Mouse (Mus musculus) midbrain, embryonic 13.5 days (tissue): ENCODE measurements at regions not wholly inside any gene's neighbourhood (a gene's known extent, or its start where the extent isn't known, plus 50 kb on each side); places are given as distances from the start of the nearest gene placed in this dataset.
"Not testable (repeated sequence)": the region's sequence is repeated elsewhere in the genome, so short reads cannot be mapped to it uniquely, and the experiment has no call there.

ENCODE experiments used
- ATAC-seq: fragments of 200-750 bp; cut with Nextera tagmentation; 2 replicates; pipeline ENCODE4 v1.8.0; 2017; ENCODE audit warnings: mild to moderate bottlenecking, moderate TSS enrichment, moderate library complexity
- H3K27ac ChIP-seq: fragments of 300-500 bp; sonication (generic); 2 replicates; pipeline ENCODE4 v1.5.1; 2015; ENCODE audit warnings: inconsistent platforms, mild to moderate bottlenecking, moderate library complexity
- H3K27me3 ChIP-seq: fragments of 300-500 bp; sonication (generic); 2 replicates; pipeline ENCODE4 v1.6.1; 2015; ENCODE audit warnings: mild to moderate bottlenecking, inconsistent platforms
- H3K36me3 ChIP-seq: fragments of 300-500 bp; sonication (generic); 2 replicates; pipeline ENCODE4 v1.6.1; 2015; ENCODE audit warnings: mild to moderate bottlenecking, inconsistent platforms
- H3K4me1 ChIP-seq: fragments of 300-500 bp; sonication (generic); replicated peaks from 2 replicates; pipeline ENCODE4 v1.6.1; 2015; ENCODE audit warnings: inconsistent platforms
- H3K4me2 ChIP-seq: fragments of 300-500 bp; sonication (generic); replicated peaks from 2 replicates; pipeline ENCODE4 v1.6.1; 2015; ENCODE audit warnings: moderate library complexity, mild to moderate bottlenecking, inconsistent platforms
- H3K4me3 ChIP-seq: fragments of 300-500 bp; sonication (generic); replicated peaks from 2 replicates; pipeline ENCODE4 v1.5.1; 2015; ENCODE audit warnings: mild to moderate bottlenecking, inconsistent platforms
- H3K9ac ChIP-seq: fragments of 300-500 bp; sonication (generic); replicated peaks from 2 replicates; pipeline ENCODE4 v1.6.1; 2015; ENCODE audit warnings: mild to moderate bottlenecking, inconsistent platforms
- H3K9me3 ChIP-seq: fragments of 300-500 bp; sonication (generic); 2 replicates; pipeline ENCODE4 v1.6.1; 2016; ENCODE audit warnings: mild to moderate bottlenecking, inconsistent platforms
- WGBS: fragments of 180-500 bp; shearing (Covaris S2); methylation state at CpG from one replicate; pipeline ENCODE4 v1.1.7; 2015; 5-methylcytosine and 5-hydroxymethylcytosine counted together

DNA sequence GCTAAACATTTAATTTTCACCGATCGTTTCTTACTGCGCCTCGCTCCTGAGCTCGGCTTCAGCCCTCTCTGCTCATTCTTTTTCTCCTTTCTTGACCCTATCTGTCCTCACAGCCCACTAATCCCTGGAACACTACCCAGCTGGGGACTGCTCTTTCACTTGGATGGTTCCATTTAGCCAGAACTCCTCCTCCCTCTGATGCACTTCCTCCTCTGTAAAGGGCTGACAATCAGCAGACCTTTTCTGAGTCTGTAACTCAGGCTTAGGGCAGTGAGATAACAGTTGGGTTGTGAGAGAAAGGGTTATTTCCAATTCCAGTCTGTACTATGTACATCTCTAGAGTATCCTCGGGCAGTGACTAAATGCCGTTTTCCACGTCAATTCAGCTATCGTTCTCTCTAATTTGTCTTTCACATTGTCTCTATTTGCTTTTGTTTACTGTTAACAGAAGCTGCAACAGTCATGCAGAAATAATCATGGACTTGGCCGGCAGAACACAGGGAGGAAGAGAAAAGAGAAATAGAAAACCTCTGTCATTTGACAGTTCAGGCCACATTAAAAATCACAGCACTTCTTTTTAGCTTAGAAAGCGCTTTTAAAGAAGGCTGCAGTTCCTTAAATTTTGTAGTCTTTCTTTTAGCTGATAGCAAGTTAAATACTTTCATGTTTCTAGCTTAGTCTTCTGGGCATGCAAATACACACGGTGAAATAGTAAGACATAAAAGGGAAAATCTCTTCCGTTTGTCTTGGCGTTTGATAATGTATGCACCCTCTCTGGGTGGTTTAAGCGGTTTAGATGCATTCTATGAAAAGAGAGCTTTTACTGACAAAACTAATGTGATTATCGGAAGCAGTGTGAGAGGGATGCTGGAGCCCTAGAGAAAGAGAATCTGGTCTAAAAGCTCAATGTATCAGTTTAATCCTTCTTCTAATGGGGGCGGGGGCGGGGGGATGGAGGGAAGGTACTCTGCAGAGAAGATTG is 94.7 kb upstream of the Fam181b start:
- Histone ChIP-seq H3K4me2 (peak overlapping the region; percentile 51), H3K4me3 (peak overlapping the region; percentile 24), H3K4me1 (peaks cover 16% of the 10 kb centered on the region), H3K27ac (peak overlapping the region; percentile 79), H3K27me3 (peaks cover 15% of the 10 kb centered on the region; the same call in 1 of the 2 replicates), H3K9ac (peak overlapping the region; percentile 33; the same call in 1 of the 2 replicates), H3K36me3 (no peaks in the 10 kb centered on the region), H3K9me3 (no peaks in the 10 kb centered on the region)
- peak; percentile 94 for ATAC-seq
- WGBS, result 2% methylated on average over 18 of the region's 18 CpGs

- Histone ChIP-seq H3K27ac (no peak overlapping the region), H3K9me3 (no peaks in the 10 kb centered on the region), H3K27me3 (peaks cover 12% of the 10 kb centered on the region; the same call in 1 of the 2 replicates), H3K9ac (no peak overlapping the region), H3K36me3 (no peaks in the 10 kb centered on the region), H3K4me1 (peaks cover 16% of the 10 kb centered on the region), H3K4me2 (no peak overlapping the region), H3K4me3 (no peak overlapping the region)
- WGBS, result 8% methylated on average over 2 of the region's 2 CpGs
- ATAC-seq, result 0 out of 2 replicates have a peak, but pooled peaks have one; percentile 41
Measured at GRCm38 (mm10) chr7:92985683-92986070, 94.0 kb upstream of the Fam181b start.

GRCm38 (mm10) chr7:92998886-92999285 is 80.8 kb upstream of the Fam181b start:
- Histone ChIP-seq H3K4me3 (no peak overlapping the region), H3K9me3 (no peaks in the 10 kb centered on the region), H3K36me3 (no peaks in the 10 kb centered on the region), H3K4me1 (0 out of 2 replicates have a peak, but pooled peaks cover 5% of the 10 kb centered on the region), H3K27me3 (no peaks in the 10 kb centered on the region), H3K9ac (no peak overlapping the region), H3K4me2 (no peak overlapping the region), H3K27ac (no peak overlapping the region)
- no peak for ATAC-seq
- WGBS, result 88% methylated on average over 3 of the region's 3 CpGs

GRCm38 (mm10) chr7:93006694-93007231 is 72.9 kb upstream of the Fam181b start:
- H3K4me3 ChIP-seq, H3K4me1 ChIP-seq, H3K9ac ChIP-seq, H3K36me3 ChIP-seq, H3K27me3 ChIP-seq, H3K27ac ChIP-seq, H3K4me2 ChIP-seq, H3K9me3 ChIP-seq: not testable (repeated sequence)
- 29% methylated on average over 5 of the region's 5 CpGs for WGBS
- peak; percentile 55; the same call in 1 of the 2 replicates for ATAC-seq

DNA sequence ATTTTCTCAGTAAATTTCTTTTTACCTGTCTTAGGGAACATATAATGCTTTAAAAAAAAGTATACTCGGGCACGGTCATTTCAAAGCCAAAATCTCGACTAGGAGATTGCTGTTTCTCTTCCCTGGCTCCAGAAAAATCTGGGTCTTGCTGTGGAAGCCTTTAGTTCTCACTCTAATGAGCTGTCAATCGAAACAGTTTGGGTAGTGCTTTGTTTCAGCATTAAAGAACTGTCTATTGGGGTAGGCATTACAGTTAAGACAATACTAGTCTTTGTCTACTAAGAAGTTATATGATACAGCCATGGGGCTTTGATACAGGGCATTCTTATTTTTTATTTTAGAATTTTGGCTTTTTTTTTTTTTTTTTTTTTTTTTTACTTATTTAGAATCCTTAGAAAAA is 71.9 kb upstream of the Fam181b start:
- no peak overlapping the region for H3K9ac ChIP-seq
- 41% methylated on average over 4 of the region's 4 CpGs for WGBS
- H3K9me3 ChIP-seq, result no peaks in the 10 kb centered on the region
- no peaks in the 10 kb centered on the region for H3K27me3 ChIP-seq
- no peak overlapping the region for H3K4me2 ChIP-seq
- H3K36me3 ChIP-seq, result no peaks in the 10 kb centered on the region
- H3K4me3 ChIP-seq, result no peak overlapping the region
- no peak overlapping the region for H3K27ac ChIP-seq
- ATAC-seq, result no peak
- peaks cover 5% of the 10 kb centered on the region; the same call in 1 of the 2 replicates for H3K4me1 ChIP-seq

- WGBS, result 90% methylated on average over 1 of the region's 1 CpGs
- Histone ChIP-seq H3K4me1 (peaks cover 10% of the 10 kb centered on the region), H3K4me3 (no peak overlapping the region), H3K27me3 (0 out of 2 replicates have a peak, but pooled peaks cover 4% of the 10 kb centered on the region), H3K27ac (no peak overlapping the region), H3K9me3 (no peaks in the 10 kb centered on the region), H3K36me3 (no peaks in the 10 kb centered on the region), H3K9ac (no peak overlapping the region), H3K4me2 (no peak overlapping the region)
- no peak for ATAC-seq
Measured at GRCm38 (mm10) chr7:93019390-93019789, 60.3 kb upstream of the Fam181b start.

DNA sequence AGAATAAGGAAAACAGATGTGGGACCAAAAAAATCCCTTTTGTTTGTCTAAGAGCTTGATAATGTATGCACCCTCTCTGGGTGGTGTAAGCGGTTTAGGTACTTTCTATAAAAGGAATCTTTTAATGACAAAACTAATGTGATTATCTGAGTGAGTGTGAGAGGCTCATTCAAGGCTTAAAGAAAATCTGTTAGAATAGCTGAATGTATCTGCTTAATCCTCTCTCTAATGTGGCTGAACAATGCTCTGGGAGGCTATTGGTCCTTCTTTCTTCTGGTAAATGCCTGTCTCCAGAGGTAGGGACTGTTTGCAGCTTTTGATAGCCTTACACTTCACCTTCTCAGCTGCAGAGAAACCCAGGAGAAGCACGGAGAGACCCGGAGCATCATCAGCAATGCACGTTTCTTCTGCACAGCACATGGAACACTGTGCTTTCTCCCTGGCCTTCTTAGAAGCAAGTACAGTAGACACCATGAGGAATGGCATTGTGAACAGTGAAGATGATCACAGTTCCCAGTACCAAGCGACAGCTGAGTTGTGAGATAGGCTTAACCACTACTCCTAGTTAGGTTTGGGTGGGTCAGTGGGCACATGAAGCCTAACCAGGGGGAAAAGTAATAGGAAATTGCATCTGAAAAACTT is 56.1 kb upstream of the Fam181b start:
- Histone ChIP-seq H3K27ac (no peak overlapping the region), H3K27me3 (peaks cover 15% of the 10 kb centered on the region; the same call in 1 of the 2 replicates), H3K36me3 (no peaks in the 10 kb centered on the region), H3K4me1 (peaks cover 16% of the 10 kb centered on the region), H3K9ac (no peak overlapping the region), H3K9me3 (no peaks in the 10 kb centered on the region), H3K4me2 (no peak overlapping the region), H3K4me3 (no peak overlapping the region)
- 24% methylated on average over 5 of the region's 5 CpGs for WGBS
- ATAC-seq, result peak; percentile 88

DNA sequence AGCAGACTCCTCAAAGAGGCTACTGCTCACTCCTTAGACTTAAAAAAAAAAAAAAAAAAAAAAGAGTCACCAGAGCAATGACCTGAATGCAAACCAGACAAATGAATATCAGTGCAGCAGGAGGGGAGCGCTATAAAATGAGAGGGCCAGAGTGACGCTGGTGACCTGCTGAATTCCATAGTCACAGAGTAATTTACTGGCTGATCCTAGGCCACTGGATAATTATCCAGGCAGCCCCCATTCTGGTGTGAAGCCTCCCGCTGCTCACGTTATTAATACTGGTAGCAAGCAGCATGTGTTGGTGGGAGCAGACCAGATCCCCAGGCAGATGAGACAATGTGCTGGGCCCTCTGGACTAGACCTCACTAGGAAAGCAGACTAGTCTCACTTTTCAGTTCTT is 53.4 kb upstream of the Fam181b start:
- Histone ChIP-seq H3K4me1 (peaks cover 16% of the 10 kb centered on the region), H3K27ac (no peak overlapping the region), H3K27me3 (peaks cover 11% of the 10 kb centered on the region; the same call in 1 of the 2 replicates)

More for the DNA sequence above, 53.4 kb upstream of the Fam181b start:
- no peak for ATAC-seq
- no peaks in the 10 kb centered on the region for H3K36me3 ChIP-seq
- H3K9me3 ChIP-seq, result no peaks in the 10 kb centered on the region
- H3K4me2 ChIP-seq, result no peak overlapping the region
- 35% methylated on average over 4 of the region's 4 CpGs for WGBS
- no peak overlapping the region for H3K4me3 ChIP-seq
- no peak overlapping the region for H3K9ac ChIP-seq
